Comparison of ENCODE assay signal across 10 mouse cellular contexts in the genomic region with DNA sequence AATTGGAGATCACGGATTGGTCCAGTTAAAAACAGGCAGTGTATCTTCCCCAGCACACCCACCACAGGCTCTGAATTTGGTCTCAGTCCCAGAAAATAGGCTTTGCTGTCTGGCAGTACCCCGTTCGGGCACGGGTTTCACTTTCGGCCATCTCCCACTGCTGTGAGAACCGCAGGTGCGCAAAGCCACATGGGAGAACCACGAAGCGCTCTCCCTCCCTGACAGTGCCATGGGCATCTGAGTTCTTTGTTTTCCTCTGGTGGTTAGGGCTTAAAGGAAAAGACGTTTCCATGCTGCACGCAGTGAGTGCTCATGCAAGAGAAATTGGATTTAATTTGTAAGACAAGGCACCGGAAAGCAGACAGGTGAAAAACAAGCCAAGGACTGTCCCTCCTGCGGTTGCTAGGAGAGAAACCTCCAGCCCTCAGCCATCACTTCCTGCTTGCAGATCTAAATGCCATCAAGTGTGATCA.
A peak's percentile ranks its signal among the peaks of the same experiment; 100 is the strongest.
DNase-seq lines count a peak whose midpoint lies in the region; ATAC-seq lines count a peak whose summit lies in the region.
"Had no signal": no experiment of that assay in that cellular context is flagged by ENCODE, and none has a peak within 500 bp of the region (broad histone marks: within the 10 kb centered on the region; RNA-seq: fewer than 3 reads in every experiment).

No protein-coding gene starts in this region.

- no peaks in the 10 kb centered on the region for H3K9me3 ChIP-seq in forebrain, embryonic 13.5 days (replicated peaks)
- no peaks in the 10 kb centered on the region for H3K9me3 ChIP-seq in forebrain, embryonic 11.5 days (ENCODE audit: control insufficient read depth, low read length)
- no peaks in the 10 kb centered on the region for H3K9me3 ChIP-seq in midbrain, embryonic 15.5 days
- H3K9me3 ChIP-seq: embryonic facial prominence, embryonic 13.5 days had no signal

- no peak for ATAC-seq in forebrain, embryonic 13.5 days
- ATAC-seq in forebrain, embryonic 11.5 days (replicated peaks; ENCODE audit: low FRiP score), result no peak
- no peak for ATAC-seq in midbrain, embryonic 15.5 days (replicated peaks)

- H3K4me2 ChIP-seq in forebrain, embryonic 13.5 days, result peak overlapping the region; percentile 15; the same call in 1 of the 2 replicates
- H3K4me2 ChIP-seq in forebrain, embryonic 11.5 days (ENCODE audit: low read depth, low read length, severe bottlenecking), result no peak overlapping the region
- H3K4me2 ChIP-seq in midbrain, embryonic 15.5 days, result 0 out of 2 replicates have a peak overlapping the region, but pooled peaks have one; percentile 7
- H3K4me2 ChIP-seq: embryonic facial prominence, embryonic 13.5 days had no signal

- H3K9ac ChIP-seq in forebrain, embryonic 13.5 days, result no peak overlapping the region
- no peak overlapping the region for H3K9ac ChIP-seq in forebrain, embryonic 11.5 days (ENCODE audit: low read length)
- H3K9ac ChIP-seq in midbrain, embryonic 15.5 days, result no peak overlapping the region
- H3K9ac ChIP-seq: embryonic facial prominence, embryonic 13.5 days had no signal

- H3K4me1 ChIP-seq in forebrain, embryonic 13.5 days, result peaks cover 14% of the 10 kb centered on the region
- no peaks in the 10 kb centered on the region for H3K4me1 ChIP-seq in forebrain, embryonic 11.5 days (replicated peaks; ENCODE audit: control insufficient read depth, insufficient read depth, low read length)
- peaks cover 6% of the 10 kb centered on the region; the same call in 1 of the 2 replicates for H3K4me1 ChIP-seq in midbrain, embryonic 15.5 days

- no peaks in the 10 kb centered on the region for H3K27me3 ChIP-seq in forebrain, embryonic 13.5 days
- H3K27me3 ChIP-seq in forebrain, embryonic 11.5 days (ENCODE audit: control insufficient read depth, insufficient read depth, low read length), result no peaks in the 10 kb centered on the region
- H3K27me3 ChIP-seq in midbrain, embryonic 15.5 days (replicated peaks), result no peaks in the 10 kb centered on the region
- H3K27me3 ChIP-seq: embryonic facial prominence, embryonic 13.5 days had no signal

- DNase-seq in forebrain, embryonic 11.5 days (ENCODE audit: low spot score), result no peak
- peak; percentile 17 to 26 for DNase-seq in right cerebral cortex, adult 2 months (ENCODE audit: low spot score in 2 of 2)
- DNase-seq in right cerebral cortex, postnatal 14 days, result no peak
- DNase-seq in thymus, postnatal 4 days, result peak; percentile 70
- DNase-seq in embryo, embryonic 10.5 days (ENCODE audit: low spot score), result no peak
- no peak for DNase-seq in gastrocnemius, postnatal 10 days

- WGBS in forebrain, embryonic 13.5 days, result 47% methylated on average over 13 of the region's 13 CpGs
- 58% methylated on average over 13 of the region's 13 CpGs for WGBS in forebrain, embryonic 11.5 days
- 52% methylated on average over 13 of the region's 13 CpGs for WGBS in midbrain, embryonic 15.5 days

- H3K36me3 ChIP-seq in forebrain, embryonic 13.5 days (ENCODE audit: poor library complexity, severe bottlenecking), result no peaks in the 10 kb centered on the region
- H3K36me3 ChIP-seq in forebrain, embryonic 11.5 days (ENCODE audit: control insufficient read depth, insufficient read depth, low read length), result no peaks in the 10 kb centered on the region
- no peaks in the 10 kb centered on the region for H3K36me3 ChIP-seq in midbrain, embryonic 15.5 days (replicated peaks)
- H3K36me3 ChIP-seq: embryonic facial prominence, embryonic 13.5 days had no signal

- H3K27ac ChIP-seq in forebrain, embryonic 13.5 days, result no peak overlapping the region
- H3K27ac ChIP-seq in forebrain, embryonic 11.5 days (ENCODE audit: low read depth, low read length), result no peak overlapping the region
- H3K27ac ChIP-seq in midbrain, embryonic 15.5 days, result no peak overlapping the region
- H3K27ac ChIP-seq: embryonic facial prominence, embryonic 13.5 days; macrophage had no signal

- H3K4me3 ChIP-seq in forebrain, embryonic 13.5 days, result no peak overlapping the region
- no peak overlapping the region for H3K4me3 ChIP-seq in forebrain, embryonic 11.5 days (ENCODE audit: low read depth, low read length)
- H3K4me3 ChIP-seq in midbrain, embryonic 15.5 days, result no peak overlapping the region
- H3K4me3 ChIP-seq: embryonic facial prominence, embryonic 13.5 days had no signal

Comparison
In these comparisons a context has a peak if more than half of its experiments do, and no peak if none do; other contexts are left out.
1. DNase-seq: peak in right cerebral cortex, adult 2 months (2 of 2) and thymus, postnatal 4 days (single experiment); none in forebrain, embryonic 11.5 days (single experiment), right cerebral cortex, postnatal 14 days (single experiment), embryo, embryonic 10.5 days (single experiment) and gastrocnemius, postnatal 10 days (single experiment).